ENCODE assay signal across 17 mouse cellular contexts in genomic region chr1:136541618-136542376, GRCm38 (mm10).
A peak's percentile ranks its signal among the peaks of the same experiment; 100 is the strongest.
DNase-seq lines count a peak whose midpoint lies in the region; ATAC-seq and TF ChIP-seq lines count a peak whose summit lies in the region.
"Had no signal": no experiment of that assay in that cellular context is flagged by ENCODE, and none has a peak within 500 bp of the region (broad histone marks: within the 10 kb centered on the region; RNA-seq: fewer than 3 reads in every experiment).

No protein-coding gene starts in this region.

- ATAC-seq in hindbrain, embryonic 13.5 days (ENCODE audit: low FRiP score), result no peak
- ATAC-seq in hindbrain, embryonic 12.5 days (ENCODE audit: low FRiP score), result no peak
- peak; percentile 76 for ATAC-seq in liver, embryonic 12.5 days
- ATAC-seq in stomach, postnatal 0 days (ENCODE audit: low FRiP score, low TSS enrichment), result no peak
- ATAC-seq: inflammation-experienced regulatory T-cells, adult 6 months; midbrain, embryonic 15.5 days had no signal

- H3K9ac ChIP-seq in hindbrain, embryonic 13.5 days, result 0 out of 2 replicates have a peak overlapping the region, but pooled peaks have one; percentile 21
- no peak overlapping the region for H3K9ac ChIP-seq in hindbrain, embryonic 12.5 days
- no peak overlapping the region for H3K9ac ChIP-seq in liver, embryonic 12.5 days
- H3K9ac ChIP-seq in stomach, postnatal 0 days (ENCODE audit: low read length), result no peak overlapping the region
- H3K9ac ChIP-seq: forebrain, embryonic 12.5 days; midbrain, embryonic 15.5 days had no signal

- H3K4me3 ChIP-seq in hindbrain, embryonic 13.5 days, result no peak overlapping the region
- H3K4me3 ChIP-seq in hindbrain, embryonic 12.5 days, result no peak overlapping the region
- H3K4me3 ChIP-seq in liver, embryonic 12.5 days, result no peak overlapping the region
- no peak overlapping the region for H3K4me3 ChIP-seq in stomach, postnatal 0 days (ENCODE audit: low read depth, low read length)
- no peak overlapping the region for H3K4me3 ChIP-seq in kidney, adult 2 months (ENCODE audit: insufficient read depth, low read depth, low read length)
- H3K4me3 ChIP-seq: forebrain, embryonic 12.5 days; midbrain, embryonic 15.5 days had no signal

- no peak for TF ChIP-seq EP300 in stomach, postnatal 0 days (optimal IDR thresholded peaks at IDR 0.05)

- peaks cover 4% of the 10 kb centered on the region; the same call in 1 of the 2 replicates for H3K9me3 ChIP-seq in hindbrain, embryonic 13.5 days
- no peaks in the 10 kb centered on the region for H3K9me3 ChIP-seq in hindbrain, embryonic 12.5 days (replicated peaks)
- H3K9me3 ChIP-seq in liver, embryonic 12.5 days (replicated peaks), result peaks cover 3% of the 10 kb centered on the region; the same call in 1 of the 2 replicates
- no peaks in the 10 kb centered on the region for H3K9me3 ChIP-seq in stomach, postnatal 0 days (ENCODE audit: control insufficient read depth, low read length)
- H3K9me3 ChIP-seq: midbrain, embryonic 15.5 days had no signal

- no peak for TF ChIP-seq POLR2A in kidney, adult 2 months (IDR thresholded peaks at IDR 0.05; ENCODE audit: low read depth, low read length)

- peaks cover 3% of the 10 kb centered on the region; the same call in 1 of the 2 replicates for H3K4me1 ChIP-seq in hindbrain, embryonic 13.5 days (replicated peaks)
- peaks cover 4% of the 10 kb centered on the region for H3K4me1 ChIP-seq in hindbrain, embryonic 12.5 days
- H3K4me1 ChIP-seq in liver, embryonic 12.5 days, result peaks cover 14% of the 10 kb centered on the region
- 0 out of 2 replicates have a peak, but pooled peaks cover 3% of the 10 kb centered on the region for H3K4me1 ChIP-seq in stomach, postnatal 0 days (replicated peaks; ENCODE audit: control insufficient read depth, insufficient read depth)
- no peaks in the 10 kb centered on the region for H3K4me1 ChIP-seq in kidney, adult 2 months (ENCODE audit: control insufficient read depth, insufficient read depth, low read length)
- H3K4me1 ChIP-seq: forebrain, embryonic 12.5 days; midbrain, embryonic 15.5 days had no signal

- no peak for TF ChIP-seq CTCF in stomach, postnatal 0 days (IDR thresholded peaks at IDR 0.05; ENCODE audit: low read depth)
- TF ChIP-seq CTCF in kidney, adult 2 months (conservative IDR thresholded peaks at IDR 0.05; ENCODE audit: insufficient read depth, insufficient read length, low read depth, low read length), result no peak

- H3K36me3 ChIP-seq in hindbrain, embryonic 13.5 days, result no peaks in the 10 kb centered on the region
- H3K36me3 ChIP-seq in hindbrain, embryonic 12.5 days, result no peaks in the 10 kb centered on the region
- H3K36me3 ChIP-seq in liver, embryonic 12.5 days, result peaks cover 6% of the 10 kb centered on the region
- H3K36me3 ChIP-seq in stomach, postnatal 0 days (ENCODE audit: control insufficient read depth, insufficient read depth, low read length), result no peaks in the 10 kb centered on the region
- no peaks in the 10 kb centered on the region for H3K36me3 ChIP-seq in kidney, adult 2 months (ENCODE audit: control insufficient read depth, insufficient read depth, low read length)
- H3K36me3 ChIP-seq: forebrain, embryonic 12.5 days; midbrain, embryonic 15.5 days had no signal

- no peaks in the 10 kb centered on the region for H3K27me3 ChIP-seq in hindbrain, embryonic 13.5 days
- no peaks in the 10 kb centered on the region for H3K27me3 ChIP-seq in hindbrain, embryonic 12.5 days
- no peaks in the 10 kb centered on the region for H3K27me3 ChIP-seq in liver, embryonic 12.5 days (replicated peaks)
- no peaks in the 10 kb centered on the region for H3K27me3 ChIP-seq in stomach, postnatal 0 days (ENCODE audit: control insufficient read depth, insufficient read depth, low read length)
- H3K27me3 ChIP-seq in kidney, adult 2 months (replicated peaks; ENCODE audit: control insufficient read depth, insufficient read depth, low read length), result no peaks in the 10 kb centered on the region
- H3K27me3 ChIP-seq: forebrain, embryonic 12.5 days; midbrain, embryonic 15.5 days had no signal

- no peak overlapping the region for H3K27ac ChIP-seq in hindbrain, embryonic 13.5 days
- no peak overlapping the region for H3K27ac ChIP-seq in hindbrain, embryonic 12.5 days
- peak overlapping the region; percentile 8; the same call in 1 of the 2 replicates for H3K27ac ChIP-seq in liver, embryonic 12.5 days
- peak overlapping the region; percentile 82 for H3K27ac ChIP-seq in stomach, postnatal 0 days (replicated peaks)
- no peak overlapping the region for H3K27ac ChIP-seq in kidney, adult 2 months (ENCODE audit: insufficient read depth, low read depth, low read length)
- H3K27ac ChIP-seq: forebrain, embryonic 12.5 days; midbrain, embryonic 15.5 days had no signal

- no peak overlapping the region for H3K4me2 ChIP-seq in hindbrain, embryonic 13.5 days
- no peak overlapping the region for H3K4me2 ChIP-seq in hindbrain, embryonic 12.5 days (replicated peaks)
- no peak overlapping the region for H3K4me2 ChIP-seq in liver, embryonic 12.5 days
- no peak overlapping the region for H3K4me2 ChIP-seq in stomach, postnatal 0 days (replicated peaks; ENCODE audit: low read depth)
- H3K4me2 ChIP-seq: forebrain, embryonic 12.5 days; midbrain, embryonic 15.5 days had no signal

- WGBS in hindbrain, embryonic 13.5 days, result 77% methylated on average over 12 of the region's 12 CpGs
- WGBS in hindbrain, embryonic 12.5 days, result 74% methylated on average over 12 of the region's 12 CpGs
- WGBS in liver, embryonic 12.5 days (ENCODE audit: insufficient replicate concordance), result 58% methylated on average over 12 of the region's 12 CpGs
- WGBS in stomach, postnatal 0 days, result 61% methylated on average over 12 of the region's 12 CpGs
- 82% methylated on average over 12 of the region's 12 CpGs for WGBS in kidney, adult 2 months

- peak; percentile 20 to 39 for DNase-seq in cerebellum, postnatal 10 days
- DNase-seq in cerebellum, adult 9-10 months, result no peak
- DNase-seq in stomach, postnatal 0 days (ENCODE audit: low spot score), result no peak
- DNase-seq in c-Kit-positive CD71-positive TER-119-positive erythroid progenitor cells, embryonic 14.5 days (ENCODE audit: low spot score), result no peak
- no peak for DNase-seq in kidney, adult 2 months
- DNase-seq: cerebellum, adult 9-11 months; heart, postnatal 14 days; kidney, postnatal 25 days; lung, adult 2 months; right cerebral cortex, adult 18-20 months; thymus, postnatal 36 days had no signal

Comparison
In these comparisons a context has a peak if more than half of its experiments do, and no peak if none do; other contexts are left out.
1. DNase-seq: peak in cerebellum, postnatal 10 days (2 of 2); none in cerebellum, adult 9-10 months (single experiment), stomach, postnatal 0 days (single experiment), c-Kit-positive CD71-positive TER-119-positive erythroid progenitor cells, embryonic 14.5 days (single experiment) and kidney, adult 2 months (single experiment).
2. H3K27ac ChIP-seq: peak in liver, embryonic 12.5 days (single experiment) and stomach, postnatal 0 days (single experiment); none in hindbrain, embryonic 13.5 days (single experiment), hindbrain, embryonic 12.5 days (single experiment) and kidney, adult 2 months (single experiment).